Mouse (Mus musculus) urinary bladder, adult 18-20 months (tissue): Measurements from ENCODE around the gene Snx10.

Experiments used
- DNase-seq, 2 experiments: peaks; one replicate each; pipeline ENCODE4 v3.0.0; 2022; ENCODE audit warnings: low spot score in 2 of 2, mixed read lengths in 2 of 2

Snx10 gene

DNA sequence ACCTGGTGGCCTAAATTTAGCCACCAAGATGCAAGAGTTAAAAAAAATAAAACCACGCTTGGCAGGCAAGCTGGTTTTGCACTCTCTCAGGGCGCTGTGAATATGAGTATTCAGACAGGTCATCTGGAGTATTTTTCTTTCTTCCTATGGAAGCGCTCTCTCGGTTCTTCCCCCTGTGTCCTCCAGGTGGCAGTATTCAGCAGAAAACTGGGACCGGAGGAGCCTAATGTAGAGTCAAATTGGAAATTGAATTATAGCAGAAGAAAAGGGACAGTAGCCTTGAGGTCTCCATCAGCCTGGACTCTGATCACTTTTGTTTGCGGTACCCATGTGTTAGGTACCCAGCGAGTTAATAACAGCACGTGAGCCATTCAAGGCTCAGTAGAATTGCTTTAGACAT is 62.3 kb downstream of the Snx10 start:
- peak; percentile 15 to 42 for DNase-seq

DNA sequence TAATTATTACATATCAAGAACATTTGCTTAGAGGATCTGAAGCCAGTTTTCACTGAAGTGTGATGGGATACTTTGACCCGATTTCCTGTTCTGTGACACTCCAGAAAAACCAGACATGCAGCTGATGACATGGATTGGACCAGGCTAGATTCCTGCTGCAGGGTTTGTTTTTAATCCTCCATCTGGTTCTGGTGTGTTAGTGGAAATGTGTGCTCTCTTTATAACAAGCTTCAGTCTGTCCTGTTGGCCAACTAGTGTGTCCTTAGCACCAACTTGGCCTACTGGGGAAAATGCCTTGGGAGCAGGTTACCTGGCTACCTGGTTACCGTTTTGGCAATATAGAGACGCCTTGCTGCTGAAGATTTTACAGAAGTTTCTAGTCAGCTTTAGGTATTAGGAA is 63.6 kb downstream of the Snx10 start:
- DNase-seq, result no peak

DNA sequence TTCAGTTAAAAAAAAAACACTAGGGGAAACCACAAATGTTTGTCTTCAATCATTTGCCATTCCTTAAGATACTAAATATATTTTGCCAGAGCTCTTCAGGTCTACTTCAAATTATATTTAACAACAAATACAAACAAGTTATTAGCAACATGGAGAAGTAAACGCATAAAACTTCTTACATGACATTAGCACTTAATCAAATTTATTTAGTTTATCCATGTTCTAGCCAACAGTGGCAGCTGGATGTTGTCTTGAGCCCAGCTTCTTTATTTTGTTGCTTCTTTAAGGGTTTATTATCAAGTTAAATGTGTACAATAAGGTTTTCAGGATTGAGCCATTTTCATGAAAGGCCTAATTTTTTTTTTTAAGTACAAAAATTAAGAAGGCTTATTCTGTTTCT is 67.6 kb downstream of the Snx10 start:
- DNase-seq, result no peak

DNA sequence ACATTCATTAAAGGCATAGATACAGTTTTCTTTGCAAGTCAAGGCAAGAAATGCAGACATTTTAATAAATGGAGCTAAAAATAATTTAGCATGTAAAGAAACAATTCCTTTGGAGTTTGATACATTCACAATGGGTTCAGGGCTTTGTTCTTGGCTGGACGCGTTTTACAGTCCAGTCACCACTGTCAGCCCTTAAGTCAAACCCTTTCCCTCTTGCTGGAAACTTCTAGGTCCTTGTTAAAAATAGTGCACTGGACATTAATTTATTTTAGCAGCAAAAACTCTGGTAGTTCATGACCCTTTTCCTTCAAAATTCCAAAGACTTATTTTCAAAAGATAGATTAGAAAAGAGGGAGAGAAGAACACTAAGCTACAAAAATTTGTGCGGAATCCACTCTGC is 68.1 kb downstream of the Snx10 start:
- DNase-seq, result no peak

DNA sequence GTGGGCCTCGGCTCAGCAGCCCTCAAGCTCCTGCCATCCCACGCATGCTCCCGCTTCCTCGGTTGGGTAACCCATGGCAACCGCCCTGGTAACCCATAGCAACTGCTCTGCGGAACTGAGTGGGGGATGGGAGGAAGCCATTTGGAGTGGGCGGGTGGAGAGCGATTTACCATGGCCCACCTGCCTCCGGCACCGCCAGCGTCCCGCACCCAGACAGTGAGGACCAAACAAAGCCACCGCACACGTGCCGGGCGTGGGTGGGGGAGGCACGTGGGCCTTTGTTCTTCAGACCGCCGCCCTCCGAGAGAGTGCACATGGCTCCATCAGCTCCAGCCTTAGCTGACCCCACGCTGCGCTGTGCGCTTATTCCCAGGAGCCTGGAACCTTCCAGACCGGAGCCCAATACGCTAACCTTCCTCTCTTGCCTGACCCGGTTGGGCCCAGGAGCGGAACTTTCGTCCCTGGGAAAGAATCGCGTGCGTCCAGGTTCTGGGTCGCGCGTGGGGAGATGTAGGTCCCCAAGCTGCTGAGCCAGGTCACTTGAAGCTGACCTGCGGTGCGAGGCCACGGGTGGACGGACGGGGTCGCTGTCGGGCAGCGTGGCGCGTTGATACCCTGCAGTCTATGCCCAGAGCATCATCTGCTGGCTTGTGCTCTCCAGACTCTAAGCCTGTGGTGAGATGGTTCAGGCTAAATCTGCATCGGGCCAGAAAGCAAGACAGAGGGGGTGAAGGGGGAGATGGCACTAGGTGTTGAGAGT is 68.8 kb downstream of the Snx10 start:
- peak; percentile 27 to 72 for DNase-seq

DNA sequence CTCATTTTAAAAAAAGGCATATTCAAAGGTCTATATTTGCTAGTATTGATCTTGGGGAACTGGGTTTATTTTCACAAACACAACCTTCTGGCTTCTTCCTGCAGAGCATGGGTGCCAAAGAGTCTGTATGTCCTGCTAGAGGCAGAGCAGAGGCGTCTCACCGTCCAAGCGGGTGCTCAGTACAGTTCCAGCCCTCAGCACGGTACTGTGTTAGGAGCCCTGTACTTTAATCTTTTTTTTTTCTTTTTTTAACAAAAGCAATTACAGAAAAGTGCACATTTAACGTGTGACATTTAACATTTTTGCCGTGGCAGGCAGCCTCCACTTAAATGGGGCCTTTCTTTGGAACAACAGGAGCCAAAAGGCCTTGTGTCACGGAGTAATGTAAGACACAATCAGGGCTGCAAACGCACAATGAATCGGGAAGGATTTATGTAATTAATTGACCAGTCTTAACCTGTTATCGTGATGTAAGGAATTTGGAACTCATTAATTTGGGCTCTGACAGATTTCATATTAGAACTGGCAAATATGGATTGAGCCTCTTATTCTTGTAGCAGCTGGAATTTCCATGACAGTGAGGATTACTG is 69.8 kb downstream of the Snx10 start:
- no peak for DNase-seq

DNA sequence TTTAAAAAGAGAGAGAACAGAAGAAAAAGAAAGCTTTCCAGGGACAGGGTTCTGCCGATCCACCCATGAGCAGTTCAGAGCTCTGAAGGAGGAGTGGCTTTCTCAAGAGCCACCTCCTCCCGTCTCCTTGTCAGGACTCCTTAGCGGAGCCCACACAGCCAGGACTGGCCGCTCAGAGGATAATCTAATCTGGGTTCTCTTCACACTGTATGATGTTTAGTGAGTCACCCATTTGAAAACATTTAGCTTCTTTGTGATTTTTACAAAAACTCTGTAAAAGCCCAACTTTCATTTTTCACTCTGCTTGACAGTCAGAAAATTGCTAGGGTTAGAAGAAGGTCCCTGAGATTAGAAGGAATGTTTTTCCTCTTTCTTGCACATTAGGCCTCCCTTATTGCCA is 70.8 kb downstream of the Snx10 start:
- no peak for DNase-seq

DNA sequence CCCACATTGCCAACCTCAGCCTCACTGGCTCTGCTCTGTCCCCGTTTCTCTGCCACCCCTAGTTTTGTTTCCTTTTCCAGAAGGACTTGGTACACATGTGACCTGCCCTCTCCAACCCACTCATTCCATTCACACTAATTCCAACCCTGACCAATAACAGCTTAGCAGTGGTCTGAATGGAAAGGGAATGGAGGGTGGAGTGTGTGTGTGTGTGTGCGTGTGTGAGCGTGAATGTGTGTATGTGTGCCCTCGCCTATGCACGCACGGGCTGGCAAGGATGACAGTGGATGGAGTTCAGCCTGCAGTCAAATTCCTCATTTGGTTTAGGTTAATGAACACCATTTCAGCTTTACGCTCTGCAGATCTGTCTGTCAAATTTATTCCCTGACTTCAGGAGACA is 74.4 kb downstream of the Snx10 start:
- DNase-seq, result no peak

DNA sequence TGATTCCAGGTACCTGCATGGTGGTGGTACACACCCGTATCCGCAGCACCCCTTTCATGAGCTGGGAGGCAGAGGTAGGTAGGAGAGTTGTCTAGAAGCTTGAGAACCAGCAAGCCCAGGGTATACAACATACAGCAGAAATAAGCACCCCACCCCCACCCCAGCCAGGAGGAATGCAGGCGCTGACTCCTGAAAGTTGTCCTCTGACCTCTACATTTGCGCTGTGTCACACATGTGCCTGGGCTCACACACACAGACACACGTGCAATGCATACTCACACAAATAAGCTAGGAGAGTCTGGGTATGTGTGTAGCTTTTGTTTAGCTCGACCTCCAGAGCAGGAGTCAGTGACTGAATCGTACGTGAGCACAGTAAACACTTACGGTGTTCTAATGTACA is 76.7 kb downstream of the Snx10 start:
- no peak for DNase-seq

DNA sequence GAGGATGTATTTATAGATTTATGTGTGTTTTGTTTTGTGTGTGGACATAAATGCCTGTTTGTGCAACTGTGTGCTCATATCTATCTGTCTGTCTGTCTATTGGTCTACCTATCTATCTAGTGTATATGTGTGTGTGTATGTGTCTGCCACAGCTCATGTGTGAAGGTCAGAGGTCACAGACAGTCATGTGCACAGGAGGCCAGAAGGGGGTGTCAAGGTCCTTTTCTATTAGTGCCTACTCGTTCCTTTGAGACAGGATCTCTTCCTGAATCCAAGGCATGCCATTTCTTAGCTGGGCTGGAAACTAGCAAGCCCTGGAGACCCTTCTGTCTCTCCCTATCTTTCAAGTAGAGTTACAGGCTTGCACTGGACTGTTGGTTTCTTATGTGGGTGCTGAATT is 78.6 kb downstream of the Snx10 start:
- DNase-seq, result no peak

DNA sequence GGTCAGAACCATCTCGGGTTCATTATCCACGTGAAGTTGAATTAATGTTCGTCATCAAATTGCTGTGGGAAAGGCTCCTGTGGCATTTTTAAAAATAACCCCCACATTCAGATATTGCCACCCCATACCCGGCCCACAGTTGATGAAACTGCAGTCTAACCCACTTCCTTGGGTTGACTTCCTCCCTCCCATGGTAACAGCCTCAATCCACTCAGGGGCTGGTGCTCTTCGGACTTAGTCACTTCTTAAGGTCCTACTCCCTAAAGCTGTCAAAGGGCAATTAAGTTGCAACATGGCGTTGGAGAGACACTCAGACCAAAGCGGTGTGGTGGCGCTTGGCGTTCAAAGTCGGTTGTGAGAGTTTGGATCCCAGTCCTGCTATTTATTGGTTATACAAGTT is 80.0 kb downstream of the Snx10 start:
- no peak for DNase-seq

DNA sequence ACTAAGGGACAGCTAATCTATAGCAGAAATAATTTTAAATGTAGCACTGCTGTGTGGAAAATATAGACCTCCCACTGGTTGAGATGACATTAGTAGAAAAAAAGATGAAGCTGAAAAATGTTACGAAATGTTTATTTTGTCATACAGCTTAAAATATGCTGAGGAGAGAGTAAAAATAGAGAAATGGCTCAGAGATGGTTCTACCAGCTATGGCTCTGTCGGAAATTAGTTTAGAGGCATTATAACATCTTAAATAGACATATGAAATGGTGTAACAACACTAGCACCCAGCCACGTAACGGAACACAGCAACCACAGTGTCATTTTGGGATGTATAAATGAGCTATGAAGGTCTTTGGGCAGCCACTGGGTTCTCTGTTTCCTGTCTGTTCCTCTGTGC is 82.5 kb downstream of the Snx10 start:
- DNase-seq, result no peak

DNA sequence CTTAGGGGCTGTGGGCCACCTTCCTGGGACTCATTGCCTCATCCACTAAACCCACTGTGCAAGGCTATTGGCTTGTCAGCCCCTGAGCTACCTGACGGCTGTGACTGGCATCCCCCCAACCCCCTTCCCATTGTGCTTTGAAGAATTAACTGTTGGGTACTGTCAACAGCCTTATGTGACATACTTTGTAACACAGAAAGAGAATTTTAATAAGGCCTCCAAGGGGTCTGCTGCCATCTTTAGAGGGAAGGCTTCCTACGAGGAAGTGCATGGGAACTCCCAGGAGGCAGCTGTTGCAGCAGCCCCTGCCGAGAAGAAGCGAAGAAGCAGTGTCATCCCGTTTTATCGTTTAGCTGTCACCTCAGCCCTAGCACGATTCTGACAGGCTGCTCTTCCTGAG is 83.1 kb downstream of the Snx10 start:
- no peak for DNase-seq

DNA sequence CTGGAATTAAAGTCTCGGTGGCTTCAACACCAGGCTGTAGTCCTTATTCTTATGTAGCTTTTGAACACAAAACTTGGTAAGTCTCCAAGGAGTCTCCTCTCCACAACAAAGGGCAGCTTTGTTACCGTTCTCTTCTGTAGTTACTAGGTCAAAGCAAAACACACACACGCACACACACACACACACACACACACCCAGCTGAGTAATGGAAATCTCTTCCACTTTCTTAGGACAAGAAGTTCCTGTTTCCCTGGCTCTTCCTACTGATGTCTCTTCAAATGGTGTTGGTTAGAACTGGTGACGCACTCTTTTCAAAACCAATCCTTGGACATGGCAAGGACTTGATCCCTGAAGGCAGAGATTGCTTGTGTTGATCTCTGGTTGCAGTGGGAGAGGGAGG is 87.9 kb downstream of the Snx10 start:
- DNase-seq, result no peak

DNA sequence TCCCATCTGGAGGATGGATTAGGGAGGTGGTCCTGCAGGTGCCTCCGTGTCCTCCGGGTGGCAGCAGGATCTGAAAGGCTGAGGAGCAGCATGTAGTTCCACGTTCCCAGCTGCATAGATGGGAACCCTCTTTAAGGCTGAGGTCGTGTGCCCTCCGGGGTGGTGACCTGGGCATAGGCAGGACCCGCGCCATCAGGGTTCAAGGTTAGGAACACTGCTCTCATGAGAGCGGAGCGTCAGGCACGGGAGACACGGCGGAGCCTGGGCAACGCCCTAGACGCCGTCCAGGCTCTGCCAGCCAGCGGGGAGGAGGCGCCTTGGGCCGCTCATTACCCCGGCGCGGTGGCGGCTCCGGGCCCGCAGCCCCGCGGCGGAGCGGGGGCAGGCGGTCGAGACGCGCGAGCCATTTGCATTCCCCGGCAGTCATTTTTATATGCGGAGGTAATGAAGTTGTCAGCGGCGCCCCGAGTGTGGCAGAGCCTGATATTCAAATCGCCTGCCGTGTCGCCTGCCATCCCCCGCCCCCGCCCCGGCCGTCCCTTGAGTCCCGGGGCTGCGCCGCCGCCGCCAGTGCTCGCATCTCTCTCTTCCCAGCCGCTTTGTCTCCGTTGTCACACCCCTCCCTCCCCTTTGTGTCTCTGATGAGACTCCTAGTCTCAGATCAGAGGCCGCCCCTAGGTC is 88.8 kb downstream of the Snx10 start:
- DNase-seq, result peak; percentile 15 to 57

DNA sequence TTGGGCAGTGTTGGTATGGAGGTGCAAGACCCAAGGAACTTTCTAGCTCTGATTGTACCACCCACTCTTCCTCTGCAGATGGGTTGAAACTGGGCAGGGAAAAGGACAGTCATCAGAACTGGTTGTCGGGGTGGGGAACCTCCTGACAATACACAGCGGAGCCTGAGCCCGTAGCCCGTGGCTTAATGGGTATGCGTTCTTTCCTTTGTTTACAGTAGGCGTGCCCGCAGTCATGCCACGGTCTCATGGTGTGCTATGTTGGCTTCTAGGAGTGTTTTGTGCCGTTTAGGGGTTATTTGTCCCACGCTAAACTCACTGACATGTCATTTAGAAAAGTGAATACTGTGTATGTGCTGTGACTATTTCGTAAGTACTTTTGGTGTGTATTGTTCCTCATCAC is 90.0 kb downstream of the Snx10 start:
- DNase-seq, result no peak

DNA sequence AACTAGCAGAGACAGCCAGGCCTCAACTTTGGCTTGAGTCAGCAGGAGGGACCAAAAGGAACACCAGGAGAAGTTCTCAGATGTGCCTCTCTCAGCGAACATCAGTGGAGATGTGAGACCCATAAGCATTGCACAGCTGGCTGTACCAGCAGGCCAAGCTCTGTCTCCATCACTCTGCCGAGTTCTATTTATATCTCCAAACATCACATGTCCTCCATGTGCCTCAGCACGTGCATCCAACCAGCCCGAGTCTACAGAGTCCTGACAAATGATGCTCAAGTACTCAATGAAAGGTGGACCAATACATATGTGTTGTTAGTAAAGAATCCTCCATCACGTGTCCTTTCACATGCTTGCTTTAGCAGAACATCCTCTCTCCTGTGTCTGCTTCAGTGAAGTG is 103.1 kb downstream of the Snx10 start:
- DNase-seq, result no peak

DNA sequence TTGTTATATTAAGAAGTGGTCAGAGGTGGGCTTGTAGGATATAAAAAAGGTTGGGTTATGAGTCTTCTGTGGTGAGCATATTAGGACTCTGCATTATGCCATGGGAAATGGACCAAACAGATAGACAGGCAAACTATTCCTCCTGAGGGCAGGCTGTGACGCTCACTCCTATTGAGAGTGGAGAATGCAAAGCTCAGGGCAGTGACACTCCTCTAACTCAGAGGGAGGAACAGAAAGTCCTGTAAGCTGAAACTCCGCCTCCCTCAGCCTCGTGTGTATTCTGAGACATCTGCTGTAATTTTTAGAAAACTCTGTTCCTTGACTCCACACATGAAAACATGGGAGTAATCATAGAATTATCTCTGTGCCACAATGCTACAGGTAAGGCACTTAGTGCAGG is 106.0 kb downstream of the Snx10 start:
- DNase-seq, result no peak

DNA sequence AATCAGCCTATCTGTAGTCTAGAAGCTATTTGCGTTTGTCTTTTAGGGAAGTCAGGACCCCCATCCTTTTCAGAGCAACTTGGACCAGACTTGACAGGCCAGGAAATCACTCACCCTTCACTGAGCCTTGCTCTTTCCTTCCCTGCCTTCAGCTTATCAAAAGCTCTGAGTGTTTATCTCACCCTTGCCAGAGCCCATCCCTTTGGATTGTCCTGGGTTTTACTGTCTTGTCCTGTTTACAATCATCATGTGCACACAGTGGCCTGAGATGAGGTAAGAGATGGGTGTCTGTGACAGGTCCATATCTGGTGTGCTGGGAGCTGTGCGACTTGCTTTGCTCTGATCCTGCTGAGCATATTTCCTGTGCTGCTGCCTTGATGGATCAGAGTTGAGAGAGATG is 106.5 kb downstream of the Snx10 start:
- no peak for DNase-seq

DNA sequence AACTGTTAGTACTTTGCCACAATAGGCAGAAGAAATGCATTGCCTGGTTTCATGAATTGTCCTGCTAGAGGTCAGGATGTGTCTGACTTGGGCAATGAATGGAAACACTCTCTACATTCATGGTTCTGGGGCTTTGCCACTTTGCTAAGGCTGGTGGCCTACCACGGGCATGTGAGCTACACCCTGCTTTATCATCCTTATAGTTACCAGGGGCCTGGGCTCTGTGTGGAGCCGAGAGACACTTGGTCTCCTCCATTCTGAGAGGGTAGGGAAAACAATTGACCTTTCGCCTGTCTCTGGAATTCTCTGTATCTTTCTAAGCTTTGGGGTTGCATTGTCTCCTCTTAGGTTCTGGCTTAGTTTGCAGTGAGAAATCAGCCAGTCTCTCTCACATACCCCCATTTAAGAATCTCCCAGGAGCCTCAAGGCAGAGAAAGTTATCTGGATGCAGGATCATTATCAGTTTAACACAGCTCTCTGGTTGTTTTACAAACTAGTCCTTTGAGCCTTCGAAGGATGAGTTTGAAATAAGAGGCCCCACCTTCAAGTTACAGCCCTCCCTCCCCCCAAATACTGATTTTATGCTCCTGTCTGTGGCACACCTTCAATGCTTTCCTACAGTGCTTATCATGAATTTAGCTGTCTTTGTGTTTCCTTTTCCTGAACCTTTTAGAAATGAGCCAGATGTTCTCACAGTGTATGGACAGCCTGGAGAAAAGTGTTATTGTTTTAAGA is 109.4 kb downstream of the Snx10 start:
- no peak for DNase-seq

DNA sequence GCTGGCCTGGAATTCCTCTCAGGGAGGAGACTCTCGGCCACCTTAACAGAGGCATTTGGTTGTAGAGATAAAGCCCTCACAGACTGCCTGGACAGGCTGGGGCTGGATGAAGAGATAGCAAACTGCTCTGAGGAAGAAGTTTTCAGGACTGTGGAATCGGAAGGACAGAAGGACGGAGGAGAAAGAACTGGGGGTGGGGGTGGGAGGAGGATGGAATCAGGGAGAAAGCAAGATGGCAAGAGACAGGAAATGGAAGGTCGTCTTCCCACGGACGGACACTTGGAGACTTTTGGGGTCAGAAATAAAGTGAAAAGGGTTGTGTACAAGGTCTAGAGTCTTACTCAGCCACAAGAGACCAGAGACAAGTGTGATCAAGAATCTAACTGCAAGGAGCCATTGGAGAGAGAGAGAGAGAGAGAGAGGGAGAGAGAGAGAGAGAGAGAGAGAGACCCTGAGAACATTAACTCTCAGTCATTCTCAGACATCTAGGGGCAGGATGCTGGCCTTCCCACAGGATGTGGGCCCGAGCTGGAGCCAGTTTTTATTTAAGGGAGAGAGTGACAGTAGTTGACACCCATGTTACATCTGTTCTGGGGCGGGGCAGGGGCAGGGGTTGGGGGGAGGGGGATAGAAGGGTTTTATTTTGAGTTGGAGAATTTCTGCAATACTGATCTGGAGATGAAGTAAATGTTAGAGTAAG is 110.1 kb downstream of the Snx10 start:
- DNase-seq, result no peak

DNA sequence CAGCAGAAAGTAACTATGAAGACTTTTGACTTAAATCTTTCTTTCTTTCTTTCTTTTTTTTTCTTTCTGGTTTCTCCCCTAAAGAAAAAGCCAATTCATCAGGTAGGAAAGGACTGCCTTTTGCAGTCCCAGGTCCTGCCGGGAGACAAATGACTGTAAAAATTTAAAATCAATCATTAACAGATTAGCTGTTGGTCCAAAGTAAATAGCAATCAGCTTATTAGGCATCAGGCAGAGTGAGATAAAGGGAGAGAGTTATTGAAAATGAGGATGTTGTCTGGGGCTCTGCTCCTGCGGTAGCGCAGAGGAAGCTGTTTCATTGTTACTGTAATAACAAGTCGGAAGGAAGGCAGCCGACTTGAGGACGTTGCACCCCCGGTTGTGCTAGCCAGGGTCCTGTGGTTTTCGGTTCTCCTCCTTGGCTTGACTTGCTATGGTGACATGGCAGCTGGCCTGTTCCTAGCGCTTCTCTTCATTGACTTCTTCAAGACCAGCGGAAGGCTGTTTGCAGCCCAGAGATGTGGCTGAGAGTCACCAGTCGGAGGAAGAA is 112.4 kb downstream of the Snx10 start:
- DNase-seq, result no peak
